Mouse (Mus musculus) spleen, postnatal 14 days (tissue): ENCODE results near the gene Tpst2.

Source experiments
- DNase-seq, 2 experiments: peaks; one replicate each; pipeline ENCODE4 v3.0.0; 2021 to 2022; ENCODE audit warnings: low spot score in 2 of 2

Gene Tpst2

GRCm38 (mm10) chr5:112255426-112255825 lies 21.1 kb upstream of the Tpst2 start, which contains the start of gene Crybb1:
Gene Crybb1, plus strand, starts transcription at chr5:112255815.
- DNase-seq = no peak

- no peak for DNase-seq
Observed at GRCm38 (mm10) chr5:112256457-112256856, 20.0 kb upstream of the Tpst2 start.

GRCm38 (mm10) chr5:112257896-112258295 lies 18.6 kb upstream of the Tpst2 start:
- no peak for DNase-seq

- DNase-seq = no peak
Observed at GRCm38 (mm10) chr5:112259862-112260650, 16.4 kb upstream of the Tpst2 start.

- DNase-seq = no peak
Observed at GRCm38 (mm10) chr5:112260818-112261217, 15.7 kb upstream of the Tpst2 start.

GRCm38 (mm10) chr5:112264099-112264498 lies 12.4 kb upstream of the Tpst2 start:
- no peak for DNase-seq

GRCm38 (mm10) chr5:112265110-112265509 lies 11.4 kb upstream of the Tpst2 start:
- no peak for DNase-seq

GRCm38 (mm10) chr5:112265515-112265914 lies 11.0 kb upstream of the Tpst2 start:
- no peak for DNase-seq

- DNase-seq = no peak
Observed at GRCm38 (mm10) chr5:112266011-112266777, 10.3 kb upstream of the Tpst2 start.

- DNase-seq = no peak
Observed at GRCm38 (mm10) chr5:112270764-112271541, 5.5 kb upstream of the Tpst2 start.

GRCm38 (mm10) chr5:112272934-112273333 lies 3.6 kb upstream of the Tpst2 start:
- no peak for DNase-seq

GRCm38 (mm10) chr5:112273746-112274463 lies 2.6 kb upstream of the Tpst2 start:
- DNase-seq = no peak

- no peak for DNase-seq
Observed at GRCm38 (mm10) chr5:112275021-112275804, 1.3 kb upstream of the Tpst2 start.

- DNase-seq = no peak
Observed at GRCm38 (mm10) chr5:112276907-112277348, 437 bp downstream of the Tpst2 start.

- DNase-seq = no peak
Observed at GRCm38 (mm10) chr5:112277906-112278470, 1.5 kb downstream of the Tpst2 start.

GRCm38 (mm10) chr5:112279181-112280021 lies 2.9 kb downstream of the Tpst2 start:
- DNase-seq = no peak

GRCm38 (mm10) chr5:112280151-112280550 lies 3.7 kb downstream of the Tpst2 start:
- DNase-seq = no peak

- no peak for DNase-seq
Observed at GRCm38 (mm10) chr5:112280863-112281660, 4.6 kb downstream of the Tpst2 start.
